Mouse (Mus musculus): Measurements from ENCODE around the gene Klhl21.

- TF ChIP-seq GATA1 (IDR thresholded peaks at IDR 0.05; ENCODE audit: borderline replicate concordance, low read length) (no peak), FLI1 (IDR thresholded peaks at IDR 0.05; ENCODE audit: low read length) (no peak)
Measured at GRCm38 (mm10) chr4:152026751-152027508, 18.3 kb downstream of the Klhl21 start.
